Mouse (Mus musculus) frontal cortex, adult (tissue): ENCODE data around the gene Zfp607b.
A peak's percentile ranks its signal among the peaks of the same experiment; 100 is the strongest.

Source experiments
- ATAC-seq: cut with Nextera tagmentation; 2 replicates; pipeline ENCODE4 v1.9.2; 2017; ENCODE audit warnings: mild to moderate bottlenecking, moderate library complexity, mixed read lengths; ENCODE audit not compliant: low TSS enrichment

Zfp607b gene

DNA sequence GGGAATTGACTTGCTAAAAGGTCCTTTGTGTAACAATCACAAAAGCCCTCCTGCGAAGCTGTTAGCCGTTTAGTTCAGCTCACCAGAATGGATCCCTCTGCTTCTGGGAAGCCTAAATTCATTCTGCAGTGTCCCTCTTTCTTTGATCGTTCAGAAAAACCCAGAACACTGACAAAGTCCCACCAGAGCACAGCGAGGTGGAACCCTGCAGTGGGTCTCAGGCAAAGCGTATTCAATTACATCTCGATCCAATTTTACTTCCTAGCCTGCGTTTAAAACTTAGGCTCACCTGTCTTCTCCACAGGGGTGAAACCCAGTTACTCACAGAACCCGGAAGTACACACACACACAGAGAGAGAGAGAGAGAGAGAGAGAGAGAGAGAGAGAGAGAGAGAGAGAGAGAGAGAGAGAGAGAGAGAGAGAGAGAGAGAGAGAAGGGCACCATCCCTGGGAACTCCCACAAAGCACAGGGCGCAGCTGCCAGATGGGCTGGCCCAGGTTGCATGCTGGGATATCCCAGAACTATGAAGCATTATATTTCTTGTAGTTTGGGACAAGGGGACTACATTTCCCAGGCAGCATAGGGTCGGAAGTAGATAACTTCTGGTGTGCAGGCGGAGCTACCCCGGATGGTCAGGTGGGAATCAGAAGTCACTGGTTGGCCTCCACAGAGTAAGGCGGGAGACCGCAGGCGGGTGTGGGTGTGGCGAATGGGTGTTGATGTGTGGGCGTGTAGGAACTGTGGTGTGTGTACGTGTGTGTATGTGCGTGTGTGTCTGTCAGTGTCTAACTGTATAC is at the start of gene Zfp607b:
Gene Zfp607b, plus strand, starts transcription at position 526 of the 798 bp plus-strand sequence.
- peak; percentile 97 for ATAC-seq

GRCm38 (mm10) chr7:27644471-27644870 is 44.7 kb upstream of the Zfp607b start:
- no peak for ATAC-seq

DNA sequence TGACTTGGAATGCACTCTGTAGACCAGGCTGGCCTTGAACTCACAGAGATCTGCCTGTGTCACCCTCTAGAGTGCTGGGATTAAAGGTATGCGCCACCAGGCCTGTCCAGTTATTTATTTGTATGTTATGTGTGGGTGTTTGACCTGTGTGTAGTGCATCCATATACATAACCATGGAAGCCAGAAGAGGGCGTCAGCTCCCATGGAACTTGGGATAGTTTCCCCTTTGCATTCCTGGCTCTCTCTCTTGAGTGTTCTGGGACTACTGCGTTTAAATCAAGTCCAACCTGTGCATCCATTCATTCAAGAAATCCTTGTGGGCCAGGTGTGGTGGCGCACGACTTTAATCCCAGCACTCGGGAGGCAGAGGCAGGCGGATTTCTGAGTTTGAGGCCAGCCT is 42.6 kb upstream of the Zfp607b start:
- ATAC-seq, result no peak

GRCm38 (mm10) chr7:27647281-27648002 is 41.7 kb upstream of the Zfp607b start:
- ATAC-seq, result no peak

- no peak for ATAC-seq
These were observed 39.4 kb upstream of the Zfp607b start for GRCm38 (mm10) chr7:27649723-27650122.

GRCm38 (mm10) chr7:27650949-27651348 is 38.2 kb upstream of the Zfp607b start:
- 0 out of 2 replicates have a peak, but pooled peaks have one; percentile 45 for ATAC-seq

DNA sequence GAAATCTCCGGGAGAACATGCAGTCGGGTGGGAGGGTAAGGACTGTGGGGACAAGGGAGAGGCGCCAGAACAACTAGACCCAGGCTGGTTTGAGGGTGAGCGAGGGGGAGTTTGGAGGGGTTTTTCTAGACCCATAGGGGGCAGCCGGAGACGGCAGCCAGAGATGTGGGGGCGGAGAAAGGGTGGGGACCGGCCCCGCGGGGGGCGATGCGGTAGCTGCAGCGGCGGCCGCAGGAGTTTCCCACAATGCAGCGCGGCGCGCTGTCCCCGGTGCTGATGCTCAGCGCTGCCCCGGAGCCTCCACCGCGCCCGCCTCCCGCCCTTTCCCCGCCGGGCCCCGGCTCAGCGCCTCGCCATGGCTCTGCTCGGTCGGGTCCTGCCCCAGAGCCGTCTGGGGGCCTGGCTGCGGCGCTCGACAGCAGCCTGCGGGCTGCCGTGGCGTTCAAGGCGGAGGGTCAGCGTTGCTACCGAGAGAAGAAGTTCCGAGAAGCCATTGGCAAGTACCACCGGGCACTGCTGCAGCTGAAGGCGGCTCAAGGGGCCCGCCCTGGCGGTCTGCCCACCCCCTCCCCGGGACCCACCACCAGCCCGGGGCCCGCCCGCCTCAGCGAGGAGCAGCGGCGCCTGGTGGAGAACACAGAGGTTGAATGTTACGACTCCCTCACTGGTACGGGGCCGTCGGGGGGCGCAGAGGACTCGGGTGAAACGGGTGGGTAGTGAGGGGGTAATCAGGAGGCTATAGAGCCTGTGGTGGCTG is 35.3 kb upstream of the Zfp607b start, which contains the start of gene Ttc9b:
Gene Ttc9b, plus strand, starts transcription at position 235 of the 757 bp plus-strand sequence.
- peak; percentile 20 for ATAC-seq

GRCm38 (mm10) chr7:27654607-27655276 is 34.4 kb upstream of the Zfp607b start:
- no peak for ATAC-seq

DNA sequence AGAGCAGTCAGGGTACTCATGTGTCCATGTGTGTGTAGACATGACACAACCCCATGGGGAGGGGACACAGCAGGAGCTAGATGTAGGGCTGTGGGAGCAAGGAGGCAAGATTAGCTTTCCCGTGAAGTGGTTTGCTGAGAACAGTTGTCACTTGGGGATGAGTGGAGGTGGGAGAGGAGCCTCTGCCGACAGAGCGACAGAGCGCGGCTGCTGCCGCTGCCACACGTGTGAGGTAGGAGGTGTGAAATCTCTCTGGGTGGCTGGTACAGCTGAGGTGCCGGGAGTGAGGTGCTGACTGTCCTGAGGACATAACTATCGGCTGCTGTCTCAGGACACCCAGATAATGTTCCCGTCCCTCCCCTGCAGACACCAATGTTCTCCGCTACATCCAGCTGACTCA is 33.6 kb upstream of the Zfp607b start:
- peak; percentile 42 for ATAC-seq

DNA sequence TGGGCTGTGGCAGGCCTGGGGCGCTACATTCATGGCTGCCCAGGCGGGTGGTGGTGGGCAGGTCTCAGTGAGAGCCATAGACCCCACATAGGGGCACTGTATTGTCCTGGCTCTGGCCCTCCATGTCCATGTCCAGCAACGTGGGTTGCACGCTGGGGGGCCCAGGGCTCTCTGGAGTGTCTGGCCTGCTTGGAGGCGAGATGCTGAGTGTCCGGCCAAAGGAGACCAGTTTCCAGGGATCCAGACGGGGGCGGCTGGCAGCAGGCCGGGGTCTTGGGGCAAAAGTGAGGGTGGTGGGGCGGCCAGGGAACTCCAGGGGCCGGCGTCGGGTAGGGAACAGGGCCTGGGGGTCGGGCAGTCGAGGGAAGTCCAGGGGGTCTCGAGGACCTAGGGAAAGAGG is 32.5 kb upstream of the Zfp607b start:
- ATAC-seq, result no peak

DNA sequence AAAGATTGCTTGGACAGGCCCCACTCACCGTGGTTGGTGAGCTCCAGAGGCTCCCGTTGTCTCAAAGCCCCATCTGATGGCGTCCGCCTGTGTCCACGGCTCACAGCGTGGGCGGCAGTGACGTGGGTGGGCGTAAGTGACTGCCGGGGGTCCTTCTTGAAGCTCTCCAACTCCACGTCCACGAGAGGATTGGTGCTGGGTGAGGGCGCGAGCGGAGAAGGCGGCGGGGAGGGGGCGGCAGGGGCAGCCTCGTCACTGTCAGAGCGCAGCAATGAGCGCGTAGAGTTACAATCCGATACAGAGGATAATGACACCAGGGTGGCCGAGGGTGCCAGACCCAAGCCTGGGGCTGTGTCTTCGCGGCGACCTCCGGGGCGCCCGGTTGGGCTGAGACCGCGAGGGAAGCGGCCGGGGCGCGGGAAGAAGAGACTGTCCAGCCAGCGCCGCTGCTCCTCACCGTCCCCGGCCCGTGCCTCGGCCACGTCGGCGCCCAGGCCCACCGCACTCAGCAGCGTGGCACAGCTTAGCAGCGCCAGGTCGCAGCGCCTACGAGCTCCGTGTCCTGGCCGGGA is 31.2 kb upstream of the Zfp607b start:
- ATAC-seq, result no peak

GRCm38 (mm10) chr7:27658712-27659663 is 30.2 kb upstream of the Zfp607b start:
- ATAC-seq, result peak; percentile 13; the same call in 1 of the 2 replicates

GRCm38 (mm10) chr7:27662038-27662437 is 27.1 kb upstream of the Zfp607b start:
- no peak for ATAC-seq

GRCm38 (mm10) chr7:27673064-27673574 is 16.0 kb upstream of the Zfp607b start:
- ATAC-seq, result no peak

- ATAC-seq, result 0 out of 2 replicates have a peak, but pooled peaks have one; percentile 4
These were observed 15.5 kb upstream of the Zfp607b start for GRCm38 (mm10) chr7:27673575-27674131.

DNA sequence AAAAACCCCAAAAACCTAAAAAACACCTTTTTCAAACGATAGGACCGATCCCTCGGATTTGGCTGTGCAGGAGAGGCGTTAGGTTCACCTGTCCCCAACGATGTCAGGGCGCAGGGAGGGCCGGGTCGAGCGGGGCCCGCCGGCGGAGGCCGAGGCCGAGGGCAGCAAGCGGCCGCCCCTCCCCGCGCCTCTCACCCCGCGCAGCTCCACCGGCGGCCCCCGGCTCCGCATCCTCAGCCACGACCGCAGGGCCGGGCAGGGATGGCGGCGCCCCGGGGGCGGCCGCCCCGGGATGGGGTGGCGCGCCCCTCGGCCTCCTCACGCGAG is 15.0 kb upstream of the Zfp607b start:
- peak; percentile 48; the same call in 1 of the 2 replicates for ATAC-seq

- peak; percentile 97 for ATAC-seq
These were observed 14.5 kb upstream of the Zfp607b start, which contains the start of gene Map3k10 for GRCm38 (mm10) chr7:27674522-27675221. Gene Map3k10, minus strand, starts transcription at chr7:27674598.

DNA sequence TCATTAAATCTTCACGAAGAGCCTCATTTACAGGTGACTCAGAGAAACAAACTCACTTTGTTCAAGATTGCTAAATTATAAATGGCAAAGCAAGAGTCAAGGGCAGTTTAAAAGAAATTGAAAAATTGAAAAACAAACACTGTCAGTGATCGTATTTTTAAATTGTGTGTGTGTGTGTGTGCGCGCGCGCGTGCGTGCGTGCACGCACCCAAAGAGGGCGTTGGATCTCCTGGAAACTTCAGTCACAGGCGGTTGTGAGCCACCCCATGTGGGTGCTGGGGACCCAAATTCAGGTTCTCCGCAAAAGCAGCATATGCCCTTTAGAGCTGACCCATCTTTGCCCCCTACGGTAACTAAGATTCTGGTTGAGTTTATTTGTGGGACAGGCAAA is 13.9 kb upstream of the Zfp607b start:
- no peak for ATAC-seq

GRCm38 (mm10) chr7:27683218-27683617 is 5.9 kb upstream of the Zfp607b start:
- ATAC-seq, result no peak; the same call in 1 of the 2 replicates
